Mouse (Mus musculus): ENCODE measurements around the gene Epha2. TPM values are rescaled to one million over a fixed set of nuclear protein-coding genes. Genes with fewer than 3 reads are reported as not detected.

Gene Epha2
- 1 to 10 TPM in 1 of 26 experiments, under 1 TPM in 6, not detected in 19; 0.16 to 1.0 (median 0.61) TPM for total RNA-seq (2018; cell fraction: chromatin; rRNA removed)
- under 1 TPM in 13 of 26 experiments, not detected in 13; 0.03 to 0.28 (median 0.09) TPM for total RNA-seq (2018; cell fraction: cytosol; rRNA removed)
- total RNA-seq (2018; cell fraction: nucleus; rRNA removed), result 1 to 10 TPM in 2 of 26 experiments, under 1 TPM in 11, not detected in 13; 0.10 to 1.5 (median 0.24) TPM
- polyA plus RNA-seq (2018), result 0.03 to 0.17 TPM in 2 of 3 replicates, not detected in the other

DNA sequence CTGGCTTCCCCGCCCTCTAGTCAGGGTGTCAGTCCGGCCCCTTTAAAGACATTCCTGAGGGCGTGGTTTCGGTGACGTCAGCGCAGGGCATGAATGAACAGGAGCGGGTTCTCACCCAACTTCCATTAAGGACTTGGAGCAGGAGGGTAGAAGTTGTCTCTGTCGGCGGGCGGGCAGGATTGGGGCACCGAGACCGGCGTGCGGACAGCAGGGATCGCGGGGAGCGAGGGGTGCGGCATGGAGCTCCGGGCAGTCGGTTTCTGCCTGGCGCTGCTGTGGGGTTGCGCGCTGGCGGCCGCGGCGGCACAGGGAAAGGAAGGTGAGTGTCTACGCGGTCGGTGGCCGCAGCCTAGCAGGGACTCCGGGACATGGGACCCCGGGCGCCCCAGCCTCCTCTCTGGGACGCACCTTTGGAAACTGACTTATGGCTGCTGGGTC, at the start of gene Epha2:
Gene Epha2 (plus strand): TSS at position 125 of the 438 bp plus-strand sequence.
- Histone ChIP-seq H3K79me2 (ENCODE audit: inconsistent target) (no peaks in the 10 kb centered on the region), H3K4me3 (ENCODE audit: inconsistent target) (peak within 1 kb of the TSS; percentile 8; the same call in 1 of the 2 replicates), H3K36me3 (ENCODE audit: inconsistent target) (no peaks in the 10 kb centered on the region), H3K27ac (no peak within 1 kb of the TSS)
- WGBS (ENCODE audit: missing documents), result under 1% methylated on average over 25 of the region's 35 CpGs

DNA sequence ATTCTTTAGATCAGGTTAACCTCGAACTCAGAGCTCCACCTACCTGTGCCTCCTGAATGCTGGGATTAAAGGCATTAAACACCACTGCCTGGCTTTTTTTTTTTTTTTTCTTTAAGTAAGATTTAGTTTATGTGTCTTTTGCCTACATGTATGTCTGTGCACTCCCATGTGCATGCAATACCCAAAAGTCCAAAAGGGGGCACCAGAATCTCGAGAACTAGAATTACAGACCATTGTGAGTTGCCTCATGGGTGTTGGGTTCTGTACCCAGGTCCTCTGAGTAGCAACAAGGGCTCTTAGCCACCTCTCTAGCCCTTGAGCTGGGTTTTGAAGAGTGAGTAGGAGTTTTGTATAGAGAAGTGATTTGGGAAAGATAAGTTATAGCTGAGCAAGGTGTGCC, 48.4 kb upstream of the Epha2 start:
- Histone ChIP-seq H3K36me3 (ENCODE audit: inconsistent target) (no peaks in the 10 kb centered on the region), H3K4me3 (ENCODE audit: inconsistent target) (no peak overlapping the region), H3K79me2 (ENCODE audit: inconsistent target) (no peaks in the 10 kb centered on the region), H3K27ac (no peak overlapping the region)
- WGBS (ENCODE audit: missing documents), result 53% methylated on average over 2 of the region's 2 CpGs

DNA sequence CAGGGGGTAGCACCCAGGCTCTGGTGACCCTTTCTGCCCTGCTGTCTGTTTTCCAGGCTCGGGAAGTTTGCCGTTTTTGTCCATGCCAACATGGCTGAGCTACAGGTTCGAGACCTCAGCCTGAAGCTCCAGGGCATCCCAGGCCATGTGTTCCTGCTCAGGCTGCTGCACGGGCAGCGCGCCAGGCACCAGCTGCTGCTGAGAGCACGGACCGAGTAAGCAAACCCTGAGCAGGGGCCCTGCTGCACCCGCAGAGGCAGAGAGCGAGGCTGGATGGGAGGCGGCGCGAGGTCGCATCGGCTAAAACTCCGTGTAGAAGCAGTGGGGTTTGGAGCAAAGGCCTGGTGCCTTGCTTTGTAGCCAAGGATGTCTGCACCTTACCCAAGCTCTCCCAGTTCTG, 46.8 kb upstream of the Epha2 start:
- Histone ChIP-seq H3K4me3 (ENCODE audit: inconsistent target) (no peak overlapping the region), H3K27ac (no peak overlapping the region), H3K36me3 (ENCODE audit: inconsistent target) (no peaks in the 10 kb centered on the region), H3K79me2 (ENCODE audit: inconsistent target) (no peaks in the 10 kb centered on the region)
- WGBS (ENCODE audit: missing documents), result 89% methylated on average over 16 of the region's 16 CpGs

DNA sequence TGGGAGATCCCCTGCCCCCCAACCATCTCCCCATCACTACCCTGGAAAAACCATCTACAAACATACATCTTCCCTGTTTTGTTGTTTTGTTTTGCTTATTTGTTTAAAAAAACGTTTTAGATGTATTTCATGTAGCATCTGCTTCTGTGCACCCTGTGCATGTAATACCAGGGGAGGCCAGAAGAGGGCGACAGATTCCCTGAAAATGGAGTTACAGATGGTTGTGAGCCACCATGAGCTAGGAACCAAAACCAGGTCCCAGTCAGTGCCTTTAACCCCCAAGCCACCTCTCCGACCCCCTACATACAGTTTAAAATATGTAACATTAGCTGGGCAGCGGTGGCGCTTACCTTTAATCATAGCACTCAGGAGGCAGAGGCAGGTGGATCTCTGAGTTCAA, 43.6 kb upstream of the Epha2 start:
- Histone ChIP-seq H3K36me3 (ENCODE audit: inconsistent target) (no peaks in the 10 kb centered on the region), H3K27ac (no peak overlapping the region), H3K4me3 (ENCODE audit: inconsistent target) (no peak overlapping the region), H3K79me2 (ENCODE audit: inconsistent target) (no peaks in the 10 kb centered on the region)
- 64% methylated on average over 5 of the region's 5 CpGs for WGBS (ENCODE audit: missing documents)

DNA sequence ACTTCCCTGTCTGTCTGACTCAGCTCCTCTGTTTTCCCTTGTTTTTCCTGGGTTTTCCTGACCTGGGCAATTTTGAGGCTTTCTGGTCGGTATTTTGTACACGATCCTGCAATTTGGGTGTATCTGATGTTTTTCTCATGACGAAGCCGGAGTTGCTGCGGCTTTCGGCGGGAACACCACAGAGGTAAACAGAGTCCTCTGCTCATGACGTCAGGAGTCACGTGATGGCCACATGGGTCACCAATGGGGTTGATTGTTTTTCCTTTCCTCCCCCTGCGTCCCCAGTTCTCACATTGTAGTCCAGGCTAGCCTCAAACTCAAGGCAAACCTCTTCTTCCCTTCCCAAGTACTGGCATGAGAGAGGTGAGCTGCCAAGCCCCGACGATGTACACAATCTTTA, 41.6 kb upstream of the Epha2 start:
- Histone ChIP-seq H3K4me3 (ENCODE audit: inconsistent target) (no peak overlapping the region), H3K36me3 (ENCODE audit: inconsistent target) (no peaks in the 10 kb centered on the region), H3K27ac (no peak overlapping the region), H3K79me2 (ENCODE audit: inconsistent target) (no peaks in the 10 kb centered on the region)
- 83% methylated on average over 12 of the region's 12 CpGs for WGBS (ENCODE audit: missing documents)

DNA sequence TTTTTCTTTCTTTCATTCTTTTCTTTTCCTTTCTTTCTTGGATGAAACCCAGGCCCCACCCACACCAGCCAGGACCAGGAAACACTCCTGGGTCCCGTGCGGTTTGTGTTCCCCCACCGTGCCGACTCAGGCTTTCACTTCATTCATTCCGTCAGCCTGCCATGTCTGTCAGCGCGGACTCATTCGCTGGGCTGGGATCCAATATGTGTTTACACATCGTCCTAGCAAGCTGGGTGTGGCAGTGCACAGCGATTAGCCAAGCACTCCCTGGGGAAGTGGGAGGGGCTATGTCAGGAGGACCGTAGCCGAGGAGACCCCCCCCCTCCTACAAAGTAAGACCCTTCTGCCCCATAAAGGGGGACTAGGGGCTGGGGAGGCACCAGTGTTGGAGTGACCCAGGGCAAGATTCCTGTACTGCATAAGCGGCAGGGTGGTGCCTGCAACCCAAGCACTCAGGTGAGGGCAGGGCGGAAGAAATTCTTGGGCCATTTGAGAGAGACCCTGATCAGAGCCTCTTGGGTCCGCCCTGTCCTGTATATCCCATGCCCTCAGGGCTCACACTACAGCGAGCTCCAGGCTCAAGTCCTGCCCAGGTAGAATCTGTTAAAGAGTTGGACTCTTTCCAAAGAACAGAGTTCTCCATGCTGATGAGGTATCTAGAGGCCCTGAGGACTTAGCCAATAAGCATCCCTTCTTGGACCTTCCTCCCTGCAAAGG, 40.9 kb upstream of the Epha2 start:
- no peak overlapping the region for H3K4me3 ChIP-seq (ENCODE audit: inconsistent target)
- H3K27ac ChIP-seq, result no peak overlapping the region
- 77% methylated on average over 16 of the region's 16 CpGs for WGBS (ENCODE audit: missing documents)
- H3K36me3 ChIP-seq (ENCODE audit: inconsistent target), result no peaks in the 10 kb centered on the region
- no peaks in the 10 kb centered on the region for H3K79me2 ChIP-seq (ENCODE audit: inconsistent target)

DNA sequence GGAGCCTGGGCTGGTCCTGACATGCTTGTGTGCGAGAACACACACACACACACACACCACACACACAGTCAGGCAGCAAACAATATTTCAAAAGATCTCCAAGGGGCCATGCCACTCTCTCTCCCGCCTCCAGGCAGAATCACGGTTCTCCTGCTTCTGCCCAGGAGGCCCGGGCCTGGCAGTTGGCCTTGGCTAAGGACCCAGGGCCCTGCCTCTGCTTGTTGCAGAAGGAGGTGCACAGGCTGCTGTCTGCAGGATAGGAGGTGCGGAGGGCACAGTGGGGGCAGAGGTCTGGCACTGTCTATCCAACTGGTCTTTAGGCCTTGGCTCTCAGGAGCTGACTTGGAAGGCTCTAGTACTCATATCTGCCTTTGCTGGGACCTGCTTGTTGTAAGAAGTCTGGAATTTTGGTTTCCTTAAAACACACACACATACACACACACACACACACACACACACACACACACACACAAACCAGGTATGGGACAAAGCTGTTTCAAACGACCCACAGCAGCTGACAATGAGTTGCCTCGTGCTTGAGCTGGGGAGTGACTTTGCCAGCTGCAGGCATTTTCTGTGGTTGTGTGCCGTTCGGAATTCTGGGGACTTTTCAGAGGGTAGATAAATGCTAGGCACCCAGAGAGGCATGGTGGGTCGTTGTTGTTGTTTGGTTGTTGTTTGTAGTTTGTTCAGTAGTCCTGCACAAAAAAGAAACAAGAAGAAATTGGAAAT, 38.0 kb upstream of the Epha2 start:
- H3K4me3 ChIP-seq (ENCODE audit: inconsistent target), result no peak overlapping the region
- no peak overlapping the region for H3K27ac ChIP-seq
- 93% methylated on average over 9 of the region's 10 CpGs for WGBS (ENCODE audit: missing documents)
- no peaks in the 10 kb centered on the region for H3K79me2 ChIP-seq (ENCODE audit: inconsistent target)
- H3K36me3 ChIP-seq (ENCODE audit: inconsistent target), result no peaks in the 10 kb centered on the region

DNA sequence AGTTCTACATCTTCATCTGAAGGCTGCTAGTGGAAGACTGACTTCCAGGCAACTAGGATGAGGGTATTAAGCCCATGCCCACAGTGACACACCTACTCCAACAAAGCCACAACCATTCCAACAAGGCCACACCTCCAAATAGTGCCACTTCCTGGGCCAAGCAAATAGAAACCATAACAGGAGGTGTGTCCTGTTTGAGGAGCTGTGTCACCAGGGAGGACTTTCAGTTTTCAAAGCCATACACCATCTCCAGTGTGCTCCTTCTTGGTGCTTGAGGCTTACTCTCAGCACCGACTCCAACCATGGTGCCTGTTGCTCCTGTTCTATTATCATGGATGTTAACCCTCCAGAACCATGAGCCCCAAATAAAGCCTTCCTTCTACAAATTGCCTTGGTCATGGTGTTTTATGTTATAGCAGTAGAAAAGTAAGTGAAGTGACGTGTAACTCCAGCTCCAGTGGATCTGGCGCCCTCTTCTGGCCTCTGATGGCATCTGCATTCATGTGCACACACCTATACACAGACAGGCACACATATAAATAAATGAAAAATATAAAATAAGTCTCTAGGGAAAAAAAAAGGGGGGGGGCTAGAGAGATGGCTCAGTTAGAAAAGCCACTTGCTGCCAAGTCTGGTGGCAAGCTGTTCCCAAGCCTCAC, 34.9 kb upstream of the Epha2 start:
- Histone ChIP-seq H3K79me2 (ENCODE audit: inconsistent target) (no peaks in the 10 kb centered on the region), H3K27ac (no peak overlapping the region), H3K4me3 (ENCODE audit: inconsistent target) (no peak overlapping the region), H3K36me3 (ENCODE audit: inconsistent target) (no peaks in the 10 kb centered on the region)
- 100% methylated on average over 3 of the region's 3 CpGs for WGBS (ENCODE audit: missing documents)

DNA sequence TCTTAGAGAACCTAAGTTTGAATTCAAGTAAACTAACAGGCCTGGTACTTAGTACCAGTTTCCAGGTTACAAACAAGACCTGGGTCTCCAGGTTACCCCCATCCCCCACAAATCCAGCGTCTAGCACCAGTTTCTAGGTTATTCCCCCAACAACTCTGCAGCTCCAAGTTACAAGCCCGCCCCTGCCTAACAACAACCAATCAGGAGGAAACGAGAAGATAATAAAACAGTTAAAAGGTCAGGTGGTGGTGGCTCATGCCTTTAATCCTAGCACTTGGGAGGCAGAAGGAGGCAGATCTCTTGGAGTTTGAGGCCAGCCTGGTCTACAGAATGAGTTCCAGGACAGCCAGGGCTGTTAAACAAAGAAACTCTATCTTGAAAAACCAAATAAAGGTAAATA, 33.8 kb upstream of the Epha2 start:
- WGBS (ENCODE audit: missing documents), result 89% methylated on average over 3 of the region's 3 CpGs
- Histone ChIP-seq H3K79me2 (ENCODE audit: inconsistent target) (no peaks in the 10 kb centered on the region), H3K36me3 (ENCODE audit: inconsistent target) (no peaks in the 10 kb centered on the region), H3K4me3 (ENCODE audit: inconsistent target) (no peak overlapping the region), H3K27ac (no peak overlapping the region)

DNA sequence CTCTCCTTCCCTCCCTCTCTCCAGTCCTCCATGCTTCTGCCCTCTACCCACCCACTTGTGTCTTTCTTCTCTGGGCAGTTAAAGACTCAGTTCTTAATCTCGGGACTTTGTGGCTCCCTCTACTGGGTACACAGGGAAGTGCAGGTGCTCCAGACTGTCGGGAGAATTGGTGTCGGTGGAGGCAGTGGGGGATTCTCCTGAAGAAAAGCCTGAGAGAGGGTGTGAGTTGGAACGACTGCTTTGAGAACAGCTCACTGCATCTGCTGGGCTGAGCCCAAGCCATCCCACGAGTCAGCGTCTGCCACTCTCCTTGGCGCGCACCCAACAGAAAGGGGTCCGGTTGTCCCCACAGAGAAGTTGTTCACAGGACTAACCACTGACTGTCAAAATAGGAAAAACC, 33.2 kb upstream of the Epha2 start:
- WGBS (ENCODE audit: missing documents), result 30% methylated on average over 9 of the region's 9 CpGs
- Histone ChIP-seq H3K79me2 (ENCODE audit: inconsistent target) (no peaks in the 10 kb centered on the region), H3K27ac (no peak overlapping the region), H3K36me3 (ENCODE audit: inconsistent target) (no peaks in the 10 kb centered on the region), H3K4me3 (ENCODE audit: inconsistent target) (no peak overlapping the region)

DNA sequence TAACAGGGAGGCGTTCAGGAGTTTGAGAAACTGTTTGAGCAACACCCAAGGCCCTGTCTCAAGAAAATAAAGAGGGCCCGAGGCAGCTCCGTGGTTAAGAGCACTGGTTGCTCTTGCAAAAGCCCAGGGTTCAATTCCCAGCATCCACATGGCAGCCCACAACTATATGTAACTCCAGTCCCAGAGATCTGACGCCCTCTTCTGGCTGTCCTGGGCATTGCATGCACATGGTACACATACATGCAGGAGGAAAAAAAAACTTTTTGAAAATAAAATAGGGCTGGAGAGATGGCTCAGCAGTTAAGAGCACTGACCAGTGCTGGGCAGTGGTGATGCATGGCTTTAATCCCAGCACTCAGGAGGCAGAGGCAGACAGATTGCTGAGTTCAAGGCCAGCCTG, 32.7 kb upstream of the Epha2 start:
- Histone ChIP-seq H3K36me3 (ENCODE audit: inconsistent target) (no peaks in the 10 kb centered on the region), H3K27ac (no peak overlapping the region), H3K4me3 (ENCODE audit: inconsistent target) (no peak overlapping the region), H3K79me2 (ENCODE audit: inconsistent target) (no peaks in the 10 kb centered on the region)
- 73% methylated on average over 4 of the region's 4 CpGs for whole genome bisulfite sequencing (ENCODE audit: missing documents)

DNA sequence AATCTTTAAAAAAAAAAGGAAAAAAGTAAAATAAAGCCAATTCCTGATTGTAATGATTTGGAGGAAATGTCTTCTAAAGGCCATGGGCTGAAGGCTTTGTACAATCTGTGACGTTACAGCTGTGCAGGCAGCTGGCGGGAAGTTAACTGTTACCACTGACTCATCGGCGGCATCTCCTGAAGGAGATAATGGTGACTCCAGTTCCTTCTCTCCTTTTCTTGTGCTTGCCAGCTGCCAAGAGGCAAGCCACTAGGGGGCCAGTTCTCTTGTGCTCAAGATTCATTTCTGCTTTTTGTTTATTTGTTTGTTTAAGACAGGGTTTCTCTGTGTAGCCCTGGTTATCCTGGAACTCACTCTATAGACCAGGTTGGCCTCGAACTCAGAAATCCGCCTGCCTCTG, 32.0 kb upstream of the Epha2 start:
- Histone ChIP-seq H3K4me3 (ENCODE audit: inconsistent target) (no peak overlapping the region), H3K36me3 (ENCODE audit: inconsistent target) (no peaks in the 10 kb centered on the region)
- WGBS (ENCODE audit: missing documents), result 41% methylated on average over 6 of the region's 6 CpGs

DNA sequence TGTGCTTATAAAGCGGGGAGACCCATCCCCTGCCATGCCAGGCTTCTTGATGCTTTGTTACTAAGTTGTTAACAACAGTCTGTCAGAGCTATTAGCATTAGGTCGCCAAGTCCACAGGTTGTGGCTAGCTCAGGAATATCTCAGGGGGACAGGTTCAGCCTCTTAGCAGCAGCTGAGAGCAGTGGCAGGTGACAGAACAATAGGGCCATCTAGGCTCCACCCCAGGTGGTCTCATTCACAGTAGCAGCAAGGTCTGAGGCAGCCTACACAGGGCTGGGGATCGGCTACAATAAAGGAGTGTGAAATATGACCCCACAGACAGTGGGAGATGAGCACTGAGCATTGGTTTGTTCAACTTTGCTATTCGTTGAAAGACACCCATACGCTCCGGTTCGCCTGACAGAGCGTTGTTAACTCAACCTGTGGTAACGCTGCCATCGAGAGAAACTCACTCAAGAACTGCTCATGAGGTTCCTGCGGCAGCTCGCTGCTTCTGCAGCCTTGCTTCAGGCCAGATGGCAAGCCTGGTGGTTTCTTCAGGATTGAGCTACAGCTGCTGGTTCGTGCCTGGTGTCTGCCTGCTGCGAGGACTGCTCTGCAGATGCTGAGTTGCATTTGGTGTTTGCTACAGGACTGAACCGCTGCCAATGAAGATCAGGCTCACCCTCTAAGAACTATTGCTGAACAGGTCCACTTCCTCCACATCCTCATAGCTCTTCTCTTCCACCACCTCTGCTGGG, 30.7 kb upstream of the Epha2 start:
- Histone ChIP-seq H3K79me2 (ENCODE audit: inconsistent target) (no peaks in the 10 kb centered on the region), H3K27ac (no peak overlapping the region), H3K4me3 (ENCODE audit: inconsistent target) (no peak overlapping the region), H3K36me3 (ENCODE audit: inconsistent target) (no peaks in the 10 kb centered on the region)
- 90% methylated on average over 15 of the region's 15 CpGs for WGBS (ENCODE audit: missing documents)

More for the DNA sequence above, 32.0 kb upstream of the Epha2 start:
- no peaks in the 10 kb centered on the region for H3K79me2 ChIP-seq (ENCODE audit: inconsistent target)
- no peak overlapping the region for H3K27ac ChIP-seq

DNA sequence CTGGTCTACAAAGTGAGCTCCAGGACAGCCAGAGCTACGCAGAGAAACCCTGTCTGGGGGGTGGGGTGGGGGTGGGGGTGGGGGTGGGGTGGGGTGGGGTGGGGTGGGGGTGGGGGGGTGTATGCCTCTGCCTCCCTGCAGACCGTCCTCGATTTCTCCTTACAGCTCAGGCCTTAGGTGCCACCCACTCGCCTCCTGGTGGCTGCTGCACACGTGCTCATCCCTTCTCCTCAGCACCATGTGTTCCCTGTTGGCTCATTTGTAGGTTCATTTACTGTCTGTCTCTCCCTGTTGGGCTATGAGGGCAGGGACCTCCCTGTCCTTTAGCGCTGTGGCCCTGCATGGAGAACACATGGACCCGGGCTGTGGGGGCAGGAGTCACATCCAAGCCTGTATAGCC, 29.8 kb upstream of the Epha2 start:
- Histone ChIP-seq H3K27ac (peak overlapping the region; percentile 85), H3K79me2 (ENCODE audit: inconsistent target) (no peaks in the 10 kb centered on the region), H3K4me3 (ENCODE audit: inconsistent target) (no peak overlapping the region), H3K36me3 (ENCODE audit: inconsistent target) (no peaks in the 10 kb centered on the region)
- 82% methylated on average over 6 of the region's 7 CpGs for WGBS (ENCODE audit: missing documents)
